Mouse (Mus musculus) spleen, postnatal 4 days (tissue): ENCODE results near the gene Gm21974.
"Not testable (repeated sequence)": the region's sequence is repeated elsewhere in the genome, so short reads cannot be mapped to it uniquely, and the experiment has no call there.

Experiments used
- DNase-seq, 2 experiments: peaks; one replicate each; pipeline ENCODE4 v3.0.0; 2022; ENCODE audit warnings: low spot score in 2 of 2

Gm21974 gene

GRCm38 (mm10) chr7:127876467-127877348 is 18.5 kb downstream of the Gm21974 start, which contains the start of gene Zfp668:
TSS of gene Zfp668 (minus strand) at chr7:127876828.
- peak; percentile 89 to 95 for DNase-seq

- peak; percentile 76 to 90 for DNase-seq
Observed at GRCm38 (mm10) chr7:127876041-127876466, 19.2 kb downstream of the Gm21974 start, which contains the start of gene Zfp646. TSS of gene Zfp646 (plus strand) at chr7:127876221.

DNA sequence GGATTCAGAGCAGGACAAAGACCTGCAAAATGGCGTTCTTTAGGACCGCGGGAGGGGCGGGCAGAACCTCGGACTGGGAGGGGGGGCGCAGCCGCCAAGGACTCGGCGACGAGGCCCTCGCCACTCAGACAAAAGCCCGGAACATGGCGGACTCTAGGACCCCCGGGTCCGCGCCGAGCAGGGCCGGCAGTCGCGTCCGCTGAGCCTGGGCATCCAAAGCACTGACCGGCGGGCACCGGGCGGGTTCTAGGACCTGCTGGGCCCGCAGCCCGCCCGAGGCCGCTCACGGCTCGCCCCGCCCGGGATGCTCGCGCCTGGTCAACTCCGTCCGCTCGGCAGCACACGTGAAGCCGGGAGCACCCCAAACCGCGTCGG is 19.6 kb downstream of the Gm21974 start:
- DNase-seq, result peak; percentile 88 to 92

DNA sequence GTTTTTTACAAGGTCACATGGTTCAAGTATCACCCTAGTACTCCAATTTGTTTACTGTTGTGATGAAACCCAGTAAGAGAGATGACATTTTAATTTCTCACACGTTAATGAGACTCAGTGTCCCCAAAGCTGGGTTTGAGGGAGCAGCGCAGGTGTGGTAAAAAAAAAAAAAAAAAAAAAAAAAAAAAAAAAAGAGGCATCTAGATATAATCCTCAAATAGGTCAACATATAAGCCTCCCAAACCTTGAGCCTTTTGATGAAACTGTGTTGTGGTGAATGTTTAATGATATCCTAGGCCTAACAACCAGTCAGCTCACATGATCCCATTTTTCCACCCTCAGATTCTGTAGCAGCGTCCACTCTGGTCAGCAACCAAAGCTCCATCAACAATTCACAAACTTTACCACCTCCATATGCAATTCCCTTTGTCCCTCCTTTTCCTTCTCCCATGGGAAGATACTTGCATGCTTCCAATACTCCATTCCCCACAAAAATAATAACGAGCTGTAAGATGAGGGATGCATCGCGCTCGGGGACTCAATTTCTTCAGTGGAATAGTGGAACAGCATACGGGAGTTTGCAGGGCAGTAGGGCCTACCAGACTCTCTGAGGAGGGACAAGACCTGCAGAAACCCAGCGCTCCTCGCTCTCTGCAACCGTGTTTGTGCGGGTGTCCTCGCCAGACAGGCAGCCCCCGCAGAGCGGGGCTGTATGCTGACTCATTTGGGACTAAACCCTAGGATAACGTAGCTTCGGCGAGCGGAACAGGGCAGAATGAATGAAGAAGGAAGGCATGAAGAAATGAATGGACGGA is 20.2 kb downstream of the Gm21974 start:
- DNase-seq, result no peak

DNA sequence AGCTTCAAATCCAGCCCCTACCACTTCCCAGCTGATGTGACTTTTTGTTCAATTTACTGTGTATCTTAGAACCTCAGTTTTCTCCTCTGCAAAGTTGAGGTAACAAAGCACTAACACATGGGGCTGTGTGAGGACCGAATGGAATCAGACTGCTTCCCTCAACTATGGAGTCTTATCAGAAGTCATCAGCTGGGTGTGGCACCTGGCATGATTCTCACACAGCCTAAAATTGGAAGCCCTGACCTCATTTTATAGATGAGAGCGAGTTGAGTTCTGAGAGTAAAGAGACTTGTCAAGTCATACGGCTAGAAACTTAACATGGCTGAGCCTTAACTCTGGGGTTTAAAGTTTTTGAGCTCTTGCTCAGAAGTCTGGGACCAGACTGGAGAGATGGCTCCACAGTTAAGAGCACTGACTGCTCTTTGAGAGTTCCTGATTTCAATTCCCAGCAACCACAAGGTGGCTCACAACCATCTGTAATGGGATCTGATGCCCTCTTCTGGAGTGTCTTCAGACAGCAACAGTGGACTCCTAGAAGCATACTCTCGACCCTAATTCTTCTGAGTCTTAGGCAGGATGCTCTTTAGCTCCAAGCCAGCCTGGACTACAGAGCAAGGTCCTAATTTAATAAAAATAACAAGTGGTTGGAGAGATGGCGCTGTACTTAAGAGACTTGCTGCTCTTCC is 25.0 kb downstream of the Gm21974 start:
- no peak for DNase-seq

GRCm38 (mm10) chr7:127869149-127869810 is 26.0 kb downstream of the Gm21974 start:
- DNase-seq, result no peak

GRCm38 (mm10) chr7:127867641-127868040 is 27.6 kb downstream of the Gm21974 start:
- no peak for DNase-seq

- DNase-seq, result no peak
Observed at GRCm38 (mm10) chr7:127866434-127866833, 28.8 kb downstream of the Gm21974 start.

DNA sequence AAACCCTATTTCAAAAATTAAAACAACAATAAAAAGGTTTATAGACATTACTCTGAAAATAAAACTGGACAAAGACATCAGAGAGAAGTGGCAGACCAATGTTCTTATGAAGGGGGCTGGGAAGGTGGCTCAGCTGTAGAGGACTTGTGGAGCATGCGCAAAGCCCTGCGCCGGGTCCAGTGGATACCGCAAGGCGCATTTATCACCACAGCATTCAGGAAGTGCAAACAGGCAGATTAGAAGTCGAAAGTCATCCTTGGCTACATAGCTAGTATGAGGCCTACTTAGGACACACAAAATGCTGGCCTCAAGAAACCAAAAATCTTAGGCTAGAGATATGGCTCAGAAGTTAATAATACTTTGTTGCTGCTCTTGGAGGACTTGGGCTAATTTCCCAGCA is 37.0 kb downstream of the Gm21974 start:
- DNase-seq, result no peak

DNA sequence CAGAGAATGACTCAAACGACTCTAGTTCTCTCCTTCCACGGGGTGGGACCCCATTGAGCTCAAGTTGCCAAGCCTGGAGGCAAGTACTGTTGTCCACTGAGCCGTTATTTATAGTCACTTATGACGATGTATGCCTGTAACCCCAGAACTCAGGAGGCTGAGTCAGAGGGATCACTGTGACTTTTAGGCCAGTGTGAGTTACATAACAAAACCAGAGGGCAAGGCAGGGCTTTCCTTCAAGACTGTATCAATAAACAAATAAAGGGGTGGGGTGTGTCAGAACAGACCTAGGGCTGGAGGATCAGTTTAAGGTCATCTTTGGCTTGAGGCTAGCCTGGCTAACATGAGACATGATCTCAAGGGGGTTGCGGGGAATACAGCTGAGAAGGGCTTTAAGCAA is 44.3 kb downstream of the Gm21974 start:
- DNase-seq, result no peak

- no peak for DNase-seq
Observed at GRCm38 (mm10) chr7:127849973-127850875, 45.0 kb downstream of the Gm21974 start.

DNA sequence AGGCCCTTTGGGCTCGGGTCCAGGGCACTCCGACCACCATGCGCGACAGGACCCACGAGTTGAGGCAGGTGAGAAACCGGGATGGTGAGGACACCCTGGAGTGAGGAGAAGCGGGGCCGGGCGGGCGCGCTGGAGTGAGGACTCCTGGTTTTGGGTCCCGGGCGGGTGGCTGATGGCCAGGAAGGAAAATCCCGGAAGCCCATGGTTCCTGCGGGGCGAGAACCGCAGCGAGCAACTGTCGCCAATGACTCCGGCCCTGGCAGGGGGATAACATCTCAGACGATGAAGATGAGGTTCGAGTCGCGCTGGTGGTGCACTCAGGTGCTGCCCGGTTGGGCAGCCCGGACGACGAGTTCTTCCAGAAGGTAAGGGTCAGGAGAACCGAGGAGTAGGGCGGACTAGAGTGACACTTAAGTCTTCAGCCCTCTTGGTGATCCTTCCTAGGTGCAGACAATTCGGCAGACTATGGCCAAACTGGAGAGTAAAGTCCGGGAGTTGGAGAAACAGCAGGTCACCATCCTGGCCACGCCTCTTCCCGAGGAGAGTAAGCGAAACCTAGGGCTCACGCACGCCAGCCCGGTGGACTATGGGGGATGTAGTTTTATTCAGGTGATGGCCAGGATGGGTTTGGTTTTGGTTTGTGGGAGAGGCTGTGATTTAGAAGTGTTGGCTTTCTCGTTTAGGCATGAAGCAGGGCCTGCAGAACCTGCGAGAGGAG is 53.1 kb downstream of the Gm21974 start:
- peak; percentile 76 to 88 for DNase-seq

DNA sequence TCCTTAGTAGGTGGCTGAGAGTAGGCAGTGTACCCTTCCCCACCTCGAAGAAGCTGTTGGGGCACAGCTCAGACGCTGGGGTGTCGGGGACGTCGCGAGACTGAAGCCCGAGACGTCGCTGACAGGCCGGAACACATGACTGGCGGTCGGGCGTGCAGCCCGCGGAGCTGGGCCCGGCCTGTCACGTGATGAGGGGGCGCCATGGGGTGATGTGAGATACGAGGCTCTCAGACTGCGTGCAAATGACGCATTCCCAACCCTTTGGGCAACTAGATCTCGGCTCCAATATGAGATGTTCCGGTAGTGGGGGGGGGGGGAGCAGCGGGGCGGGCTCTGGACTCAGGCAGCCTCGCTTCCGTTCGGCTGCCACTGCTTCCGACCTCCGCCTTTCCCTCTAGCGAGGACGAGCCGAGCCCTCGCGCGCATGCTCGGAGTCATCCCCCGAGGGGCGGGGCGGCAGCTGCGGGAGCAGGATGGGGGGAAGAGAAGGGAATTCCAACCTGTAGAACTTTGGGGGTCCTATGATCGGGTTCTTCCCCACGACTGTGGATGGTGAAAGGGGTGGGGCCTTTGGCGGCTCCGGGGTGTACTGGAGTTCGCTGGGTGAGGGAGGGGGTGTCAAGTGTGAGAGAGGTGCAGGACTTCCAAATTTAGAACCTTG is 53.8 kb downstream of the Gm21974 start:
- peak; percentile 87 to 93 for DNase-seq

GRCm38 (mm10) chr7:127840886-127841285 is 54.4 kb downstream of the Gm21974 start:
- peak; percentile 48 to 78 for DNase-seq

- DNase-seq, result not testable (repeated sequence)
Observed at GRCm38 (mm10) chr7:127840031-127840430, 55.2 kb downstream of the Gm21974 start.

- DNase-seq, result not testable (repeated sequence)
Observed at GRCm38 (mm10) chr7:127837878-127838277, 57.4 kb downstream of the Gm21974 start.

DNA sequence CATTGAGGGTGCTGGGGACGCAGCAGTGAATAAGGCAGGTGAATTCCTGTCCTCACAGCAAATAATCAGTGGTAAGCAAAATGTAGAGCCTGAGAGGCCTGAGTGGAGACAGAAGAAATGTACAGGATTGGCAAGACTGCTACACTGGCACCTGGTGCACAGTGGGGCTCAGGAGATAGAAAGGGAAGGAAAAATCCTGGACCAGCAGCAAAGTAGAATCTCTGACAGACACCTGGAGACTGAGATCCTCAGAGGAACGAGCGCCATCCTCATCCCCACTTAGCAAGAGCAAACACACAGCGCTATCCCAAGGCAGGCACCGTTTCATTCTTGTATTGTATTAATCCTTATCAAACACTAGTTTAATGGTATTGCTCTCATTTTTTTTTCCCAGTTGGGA is 57.8 kb downstream of the Gm21974 start:
- no peak for DNase-seq
